Mouse (Mus musculus) stomach, embryonic 16.5 days (tissue): ENCODE measurements around the gene AI854703. TPM values are rescaled to one million over a fixed set of nuclear protein-coding genes. Genes with fewer than 3 reads are reported as not detected.

Source experiments
- ATAC-seq: fragments of 200-750 bp; cut with Nextera tagmentation; 2 replicates; pipeline ENCODE4 v1.8.0; 2017; ENCODE audit warnings: moderate number of reproducible peaks, moderate TSS enrichment; ENCODE audit not compliant: insufficient read depth, low FRiP score
- H3K27ac ChIP-seq: fragments of 300-500 bp; sonication (generic); 2 replicates; pipeline ENCODE4 v1.5.1; 2014; ENCODE audit warnings: low read length
- H3K27me3 ChIP-seq: fragments of 300-500 bp; sonication (generic); 2 replicates; pipeline ENCODE4 v1.6.1; 2014; ENCODE audit warnings: low read length, control low read depth, mixed read lengths; ENCODE audit not compliant: control insufficient read depth, insufficient read depth
- H3K36me3 ChIP-seq: fragments of 300-500 bp; sonication (generic); 2 replicates; pipeline ENCODE4 v1.6.1; 2014; ENCODE audit warnings: low read length; ENCODE audit not compliant: control insufficient read depth, insufficient read depth
- H3K4me1 ChIP-seq: fragments of 300-500 bp; sonication (generic); 2 replicates; pipeline ENCODE4 v1.6.1; 2014; ENCODE audit warnings: low read length, control low read depth, mixed read lengths; ENCODE audit not compliant: control insufficient read depth, insufficient read depth
- H3K4me2 ChIP-seq: fragments of 300-500 bp; sonication (generic); 2 replicates; pipeline ENCODE4 v1.6.1; 2014; ENCODE audit warnings: low read depth, low read length, mixed read lengths
- H3K4me3 ChIP-seq: fragments of 300-500 bp; sonication (generic); replicated peaks from 2 replicates; pipeline ENCODE4 v1.5.1; 2014; ENCODE audit warnings: mild to moderate bottlenecking, low read length
- H3K9ac ChIP-seq: fragments of 300-500 bp; sonication (generic); 2 replicates; pipeline ENCODE4 v1.6.1; 2014; ENCODE audit warnings: low read length
- H3K9me3 ChIP-seq: fragments of 300-500 bp; sonication (generic); replicated peaks from 2 replicates; pipeline ENCODE4 v1.6.1; 2016; ENCODE audit warnings: low read length, control low read depth; ENCODE audit not compliant: control insufficient read depth
- WGBS: fragments of 180-500 bp; shearing (Covaris S2); extraction: QIAGEN DNeasy Blood & Tissue Kit; methylation state at CpG from one replicate; pipeline ENCODE4 v1.1.7; 2014; 5-methylcytosine and 5-hydroxymethylcytosine counted together
- polyA plus RNA-seq: library from polyadenylated mRNA; unstranded; fragments of >200 nt; fragmentation: Nextera tagmentation; extraction: Ambion mirVana; gene quantifications from 2 replicates; pipeline ENCODE4 v1.2.1, GENCODE M21; 2015

The AI854703 gene
- polyA plus RNA-seq, 1 experiment from 2014 or later = 1.1 TPM

GRCm38 (mm10) chr6:48593158-48594042, 33.2 kb upstream of the AI854703 start, which contains the start of the genes Repin1 and Gm44965:
TSS of gene Repin1 (plus strand) at chr6:48593883.
TSS of gene Gm44965 (plus strand) at chr6:48593941.
- peak within 1 kb of the TSS; percentile 87 for H3K4me3 ChIP-seq
- peak within 1 kb of the TSS; percentile 85 for H3K27ac ChIP-seq
- peaks cover 24% of the 10 kb centered on the region for H3K9me3 ChIP-seq
- H3K36me3 ChIP-seq = peaks cover 25% of the 10 kb centered on the region
- no peaks in the 10 kb centered on the region for H3K27me3 ChIP-seq
- peak within 1 kb of the TSS; percentile 94 for H3K9ac ChIP-seq
- H3K4me1 ChIP-seq = peaks cover 16% of the 10 kb centered on the region
- peak within 1 kb of the TSS; percentile 67 for H3K4me2 ChIP-seq
- ATAC-seq = peak; percentile 93
- 6% methylated on average over 45 of the region's 45 CpGs for WGBS

DNA sequence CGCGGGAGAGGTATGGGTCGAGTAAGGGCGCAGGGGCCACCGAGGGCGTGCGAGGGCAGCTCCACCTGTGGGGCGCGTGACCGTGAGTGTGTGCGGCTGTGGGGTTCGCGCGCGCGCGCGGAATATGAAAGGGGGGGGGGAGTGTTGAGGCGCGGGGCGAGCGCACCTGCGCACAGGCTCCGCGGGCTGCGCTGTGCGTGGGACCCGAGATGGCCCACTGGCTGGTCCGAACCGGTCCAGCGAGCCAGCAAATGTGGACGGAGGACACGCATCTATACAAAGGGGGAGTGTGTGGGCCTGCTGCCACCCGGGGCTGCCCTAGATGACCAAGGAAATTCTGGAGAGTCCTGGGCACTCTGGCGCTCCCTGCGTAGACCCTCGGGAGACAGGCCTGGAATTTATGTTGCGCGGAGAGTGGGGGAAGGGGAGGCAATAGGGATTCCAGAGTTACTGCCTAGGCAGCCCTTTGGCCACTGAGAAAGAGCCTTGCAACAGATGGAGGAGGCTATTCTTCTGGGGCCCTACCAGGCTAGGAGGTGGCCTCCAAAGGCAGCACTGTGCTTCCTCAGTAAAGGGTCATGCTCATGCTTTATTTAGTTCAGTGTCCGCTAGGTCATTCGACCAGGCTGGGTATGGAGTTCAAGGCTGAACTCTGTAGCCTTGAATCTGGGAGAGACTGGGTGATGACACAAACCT, 32.4 kb upstream of the AI854703 start:
- peaks cover 24% of the 10 kb centered on the region for H3K9me3 ChIP-seq
- H3K4me1 ChIP-seq = peaks cover 12% of the 10 kb centered on the region
- peaks cover 32% of the 10 kb centered on the region for H3K36me3 ChIP-seq
- peak overlapping the region; percentile 94 for H3K9ac ChIP-seq
- peak; percentile 48 for ATAC-seq
- H3K27me3 ChIP-seq = no peaks in the 10 kb centered on the region
- peak overlapping the region; percentile 85 for H3K27ac ChIP-seq
- peak overlapping the region; percentile 87 for H3K4me3 ChIP-seq
- 1% methylated on average over 41 of the region's 41 CpGs for WGBS
- H3K4me2 ChIP-seq = peak overlapping the region; percentile 67

DNA sequence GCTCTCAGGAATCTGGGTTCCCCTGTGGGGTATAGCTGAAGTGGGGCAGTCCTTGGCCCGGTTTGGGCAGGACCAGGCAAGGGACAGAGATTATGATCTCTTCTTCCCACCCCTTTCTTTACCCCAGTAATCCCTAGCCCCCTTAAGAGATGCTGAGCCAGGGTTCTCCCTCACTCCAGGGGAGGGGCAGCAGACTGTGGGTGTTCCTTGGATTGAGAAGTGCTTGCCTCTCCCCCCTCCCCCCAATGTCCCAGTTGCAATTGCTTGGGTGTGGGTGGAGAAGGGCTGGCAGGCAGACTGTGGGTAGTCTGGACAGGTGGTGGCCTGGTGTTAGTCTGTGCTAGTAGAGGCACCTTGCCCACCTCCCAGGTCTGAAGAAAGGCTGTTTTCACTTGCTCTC, 31.3 kb upstream of the AI854703 start:
- Histone ChIP-seq H3K4me1 (peaks cover 9% of the 10 kb centered on the region), H3K9me3 (peaks cover 24% of the 10 kb centered on the region), H3K4me2 (peak overlapping the region; percentile 67), H3K27ac (no peak overlapping the region), H3K9ac (peak overlapping the region; percentile 94; the same call in 1 of the 2 replicates), H3K36me3 (peaks cover 37% of the 10 kb centered on the region), H3K4me3 (no peak overlapping the region), H3K27me3 (no peaks in the 10 kb centered on the region)
- 53% methylated on average over 1 of the region's 1 CpGs for WGBS
- ATAC-seq = no peak

- H3K9me3 ChIP-seq = peaks cover 24% of the 10 kb centered on the region
- no peak overlapping the region for H3K4me2 ChIP-seq
- no peak overlapping the region for H3K4me3 ChIP-seq
- peaks cover 37% of the 10 kb centered on the region for H3K36me3 ChIP-seq
- WGBS = 95% methylated on average over 45 of the region's 45 CpGs
- H3K27me3 ChIP-seq = no peaks in the 10 kb centered on the region
- H3K4me1 ChIP-seq = peaks cover 9% of the 10 kb centered on the region
- H3K9ac ChIP-seq = no peak overlapping the region
- H3K27ac ChIP-seq = no peak overlapping the region
- no peak for ATAC-seq
Observed at GRCm38 (mm10) chr6:48596545-48597232, 29.9 kb upstream of the AI854703 start.

GRCm38 (mm10) chr6:48597233-48597625, 29.3 kb upstream of the AI854703 start:
- no peak for ATAC-seq
- Histone ChIP-seq H3K27ac (no peak overlapping the region), H3K9ac (no peak overlapping the region), H3K36me3 (peaks cover 37% of the 10 kb centered on the region), H3K27me3 (no peaks in the 10 kb centered on the region), H3K4me1 (peaks cover 9% of the 10 kb centered on the region), H3K4me2 (no peak overlapping the region), H3K9me3 (peaks cover 24% of the 10 kb centered on the region), H3K4me3 (no peak overlapping the region)
- WGBS = 97% methylated on average over 27 of the region's 27 CpGs

GRCm38 (mm10) chr6:48600594-48600993, 26.0 kb upstream of the AI854703 start:
- Histone ChIP-seq H3K36me3 (peaks cover 37% of the 10 kb centered on the region), H3K27me3 (no peaks in the 10 kb centered on the region), H3K9me3 (peaks cover 24% of the 10 kb centered on the region), H3K9ac (no peak overlapping the region), H3K4me2 (no peak overlapping the region), H3K27ac (no peak overlapping the region), H3K4me1 (peaks cover 6% of the 10 kb centered on the region; the same call in 1 of the 2 replicates), H3K4me3 (no peak overlapping the region)
- no peak for ATAC-seq
- 86% methylated on average over 1 of the region's 1 CpGs for WGBS

- H3K9me3 ChIP-seq = peaks cover 16% of the 10 kb centered on the region
- peak within 1 kb of the TSS; percentile 80 for H3K9ac ChIP-seq
- peak within 1 kb of the TSS; percentile 69 for H3K4me3 ChIP-seq
- H3K27ac ChIP-seq = peak within 1 kb of the TSS; percentile 44
- peaks cover 31% of the 10 kb centered on the region for H3K36me3 ChIP-seq
- no peaks in the 10 kb centered on the region for H3K27me3 ChIP-seq
- peak within 1 kb of the TSS; percentile 78 for H3K4me2 ChIP-seq
- peaks cover 6% of the 10 kb centered on the region; the same call in 1 of the 2 replicates for H3K4me1 ChIP-seq
- ATAC-seq = peak; percentile 98
- WGBS = 5% methylated on average over 42 of the region's 42 CpGs
Observed at GRCm38 (mm10) chr6:48601271-48602079, 25.1 kb upstream of the AI854703 start, which contains the start of gene Zfp775. TSS of gene Zfp775 (plus strand) at chr6:48602063.

GRCm38 (mm10) chr6:48602080-48602741, 24.4 kb upstream of the AI854703 start:
- Histone ChIP-seq H3K9ac (peak overlapping the region; percentile 80), H3K36me3 (peaks cover 23% of the 10 kb centered on the region), H3K9me3 (peaks cover 9% of the 10 kb centered on the region), H3K27ac (peak overlapping the region; percentile 44), H3K27me3 (no peaks in the 10 kb centered on the region), H3K4me1 (peaks cover 6% of the 10 kb centered on the region; the same call in 1 of the 2 replicates), H3K4me3 (peak overlapping the region; percentile 69), H3K4me2 (peak overlapping the region; percentile 78)
- under 1% methylated on average over 28 of the region's 28 CpGs for WGBS
- ATAC-seq = peak; percentile 74
